Mouse (Mus musculus) limb, embryonic 14.5 days (tissue): ENCODE measurements at regions not wholly inside any gene's neighbourhood (a gene's known extent, or its start where the extent isn't known, plus 50 kb on each side); places are given as distances from the start of the nearest gene placed in this dataset.
"Not testable (repeated sequence)": the region's sequence is repeated elsewhere in the genome, so short reads cannot be mapped to it uniquely, and the experiment has no call there.

Experiments used
- ATAC-seq: fragments of 200-750 bp; cut with Nextera tagmentation; 2 replicates; pipeline ENCODE4 v1.8.0; 2017; ENCODE audit warnings: low read depth, moderate number of reproducible peaks, moderate TSS enrichment; ENCODE audit not compliant: low FRiP score
- DNase-seq: peaks from one replicate; pipeline ENCODE4 v3.0.0-alpha.2; 2015; ENCODE audit warnings: low spot score
- H3K27ac ChIP-seq: fragments of 300-500 bp; sonication (generic); replicated peaks from 2 replicates; pipeline ENCODE4 v1.5.1; 2014; ENCODE audit warnings: low read depth, mild to moderate bottlenecking, low read length, moderate library complexity, mixed read lengths
- H3K27me3 ChIP-seq: fragments of 300-500 bp; sonication (generic); 2 replicates; pipeline ENCODE4 v1.6.1; 2014; ENCODE audit warnings: low read length, mixed read lengths; ENCODE audit not compliant: control insufficient read depth, insufficient read depth
- H3K36me3 ChIP-seq: fragments of 300-500 bp; sonication (generic); 2 replicates; pipeline ENCODE4 v1.6.1; 2014; ENCODE audit warnings: mild to moderate bottlenecking, low read length, moderate library complexity, mixed read lengths; ENCODE audit not compliant: control insufficient read depth, insufficient read depth
- H3K4me1 ChIP-seq: fragments of 300-500 bp; sonication (generic); 2 replicates; pipeline ENCODE4 v1.6.1; 2014; ENCODE audit warnings: antibody characterized with exemption, low read length, mixed read lengths; ENCODE audit not compliant: control insufficient read depth, insufficient read depth
- H3K4me2 ChIP-seq: fragments of 300-500 bp; sonication (generic); replicated peaks from 2 replicates; pipeline ENCODE4 v1.6.1; 2014; ENCODE audit warnings: low read depth, mild to moderate bottlenecking, low read length, moderate library complexity; ENCODE audit not compliant: severe bottlenecking
- H3K4me3 ChIP-seq: fragments of 300-500 bp; sonication (generic); replicated peaks from 2 replicates; pipeline ENCODE4 v1.5.1; 2014; ENCODE audit warnings: low read length
- H3K9ac ChIP-seq: fragments of 300-500 bp; sonication (generic); 2 replicates; pipeline ENCODE4 v1.6.1; 2014; ENCODE audit warnings: mild to moderate bottlenecking, low read depth, low read length, moderate library complexity; ENCODE audit not compliant: severe bottlenecking
- H3K9me3 ChIP-seq: fragments of 300-500 bp; sonication (generic); 2 replicates; pipeline ENCODE4 v1.6.1; 2016; ENCODE audit warnings: low read length; ENCODE audit not compliant: control insufficient read depth
- POLR2A ChIP-seq: fragments of 200-500 bp; IDR thresholded peaks from 2 replicates; pipeline ENCODE4 v1.8.0; 2012; ENCODE audit warnings: inconsistent platforms, mild to moderate bottlenecking, moderate library complexity, borderline replicate concordance; ENCODE audit not compliant: insufficient read depth, insufficient read length; ENCODE audit errors: extremely low read depth
- WGBS: fragments of 180-500 bp; shearing (Covaris S2); extraction: QIAGEN DNeasy Blood & Tissue Kit; methylation state at CpG from one replicate; pipeline ENCODE4 v1.1.7; 2014; 5-methylcytosine and 5-hydroxymethylcytosine counted together

DNA sequence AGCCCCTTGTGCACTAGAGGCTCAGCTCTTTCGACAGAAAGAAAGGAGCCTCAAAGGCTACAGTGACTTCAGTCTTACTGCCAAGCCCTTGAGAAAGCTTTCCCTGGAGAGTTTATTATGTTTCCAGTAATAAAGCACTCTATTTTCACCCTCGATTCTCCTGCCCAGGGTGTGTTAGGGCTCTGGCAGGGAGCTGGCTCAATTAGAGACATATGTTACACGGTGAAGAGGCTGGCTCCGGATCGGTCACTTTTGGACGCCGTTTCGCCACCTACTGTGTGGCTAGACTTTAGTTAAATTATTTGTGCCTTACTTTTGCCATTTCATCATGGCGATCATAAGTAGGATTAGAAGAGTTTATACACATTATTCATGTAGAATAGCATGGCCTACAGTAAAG lies 232.7 kb upstream of the Jarid2 start:
- TF ChIP-seq POLR2A, result no peak
- 28% methylated on average over 9 of the region's 9 CpGs for WGBS
- ATAC-seq, result no peak
- Histone ChIP-seq H3K27ac (peak overlapping the region; percentile 70), H3K36me3 (no peaks in the 10 kb centered on the region), H3K9ac (no peak overlapping the region), H3K4me1 (peaks cover 43% of the 10 kb centered on the region), H3K27me3 (no peaks in the 10 kb centered on the region), H3K9me3 (no peaks in the 10 kb centered on the region), H3K4me2 (no peak overlapping the region), H3K4me3 (no peak overlapping the region)
- peak; percentile 15 for DNase-seq

DNA sequence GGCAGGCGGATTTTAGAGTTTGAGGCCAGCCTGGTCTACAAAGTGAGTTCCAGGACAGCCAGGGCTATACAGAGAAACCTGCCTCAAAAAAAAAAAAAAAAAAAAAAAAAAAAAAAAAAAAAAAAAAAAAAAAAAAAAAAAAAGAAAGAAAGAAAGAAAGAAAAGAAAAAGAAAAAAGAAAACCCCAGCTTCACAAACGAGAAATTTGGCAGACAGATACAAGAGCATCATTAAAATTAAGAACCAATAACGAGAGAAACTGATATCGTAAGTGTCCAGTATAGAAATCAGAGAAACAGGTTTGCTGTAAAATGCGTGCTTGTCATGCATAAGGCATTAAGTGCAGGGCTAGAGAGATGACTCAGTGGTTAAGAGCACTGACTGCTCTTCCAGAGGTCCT lies 228.4 kb upstream of the Jarid2 start:
- not testable (repeated sequence) for H3K4me3 ChIP-seq, H3K36me3 ChIP-seq, H3K9ac ChIP-seq, H3K27me3 ChIP-seq, H3K27ac ChIP-seq, H3K9me3 ChIP-seq, H3K4me2 ChIP-seq, ATAC-seq, DNase-seq
- WGBS, result 81% methylated on average over 5 of the region's 5 CpGs
- peaks cover 35% of the 10 kb centered on the region for H3K4me1 ChIP-seq

DNA sequence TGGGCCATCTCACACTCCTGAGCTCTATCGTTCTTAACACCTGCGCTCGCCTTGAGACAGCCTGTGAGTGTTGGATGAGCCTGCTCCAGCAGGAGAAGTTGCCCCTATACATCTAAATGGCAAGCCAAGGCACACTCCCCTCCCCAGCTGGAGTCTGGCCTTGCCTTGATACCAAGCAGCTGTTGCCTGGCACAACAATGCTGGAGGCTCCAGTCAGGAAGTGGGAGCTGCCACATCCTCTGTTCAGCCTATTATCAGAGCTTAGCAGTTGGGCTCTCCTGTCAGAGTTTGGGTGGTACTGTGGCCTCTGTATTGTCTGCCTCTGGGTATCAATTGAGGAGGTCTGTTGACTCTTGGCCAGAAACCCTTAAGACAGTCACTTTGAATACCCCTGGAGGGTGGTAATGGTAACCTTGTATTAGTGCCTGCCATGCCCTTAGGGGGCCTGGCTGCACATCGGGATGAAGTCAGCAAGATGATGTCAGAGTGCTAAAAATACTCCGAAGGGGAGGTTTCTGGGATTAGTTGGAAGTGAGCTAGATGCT lies 227.4 kb upstream of the Jarid2 start:
- H3K4me2 ChIP-seq, result no peak overlapping the region
- H3K27ac ChIP-seq, result no peak overlapping the region
- no peak for TF ChIP-seq POLR2A
- H3K36me3 ChIP-seq, result no peaks in the 10 kb centered on the region
- DNase-seq, result peak; percentile 68
- WGBS, result 49% methylated on average over 5 of the region's 5 CpGs
- H3K9me3 ChIP-seq, result no peaks in the 10 kb centered on the region
- no peak overlapping the region for H3K4me3 ChIP-seq
- no peaks in the 10 kb centered on the region for H3K27me3 ChIP-seq
- no peak overlapping the region for H3K9ac ChIP-seq
- H3K4me1 ChIP-seq, result peaks cover 26% of the 10 kb centered on the region
- ATAC-seq, result peak; percentile 65

DNA sequence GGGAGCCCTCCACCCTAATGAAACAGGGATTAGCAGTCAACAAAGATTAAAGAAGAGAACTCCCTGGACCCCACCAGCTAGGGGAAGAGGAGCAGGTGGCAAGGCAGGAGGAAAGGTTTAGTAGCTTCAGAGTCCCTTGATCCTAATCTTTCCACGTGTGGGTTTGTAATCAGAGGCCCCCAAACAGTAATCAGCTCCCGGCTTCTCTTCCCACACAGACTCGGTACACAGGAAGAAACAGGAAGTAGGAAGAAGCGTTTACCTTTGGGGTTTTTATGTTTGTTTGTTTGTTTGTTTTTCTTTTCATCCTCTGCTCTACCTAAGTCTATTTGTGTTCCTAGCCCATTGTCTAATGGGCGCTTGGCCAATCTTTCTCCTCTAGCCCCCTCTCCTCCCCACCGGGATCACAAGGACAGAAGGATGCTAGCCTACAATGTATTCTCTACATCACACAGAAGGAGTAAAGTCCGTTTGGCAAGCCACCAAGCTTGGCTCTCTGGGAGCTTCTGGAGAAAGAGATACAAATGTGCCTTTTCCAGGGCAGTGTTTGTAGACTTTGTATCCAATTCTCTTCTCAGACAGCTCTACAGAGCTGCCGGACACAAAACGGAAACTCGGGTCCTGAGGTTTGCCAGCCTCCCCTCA lies 226.5 kb upstream of the Jarid2 start:
- H3K36me3 ChIP-seq, result no peaks in the 10 kb centered on the region
- no peak for DNase-seq
- WGBS, result 60% methylated on average over 10 of the region's 10 CpGs
- no peak overlapping the region for H3K4me3 ChIP-seq
- no peak for TF ChIP-seq POLR2A
- no peak overlapping the region for H3K4me2 ChIP-seq
- no peak overlapping the region for H3K27ac ChIP-seq
- ATAC-seq, result no peak
- H3K9me3 ChIP-seq, result no peaks in the 10 kb centered on the region
- H3K4me1 ChIP-seq, result peaks cover 20% of the 10 kb centered on the region
- H3K27me3 ChIP-seq, result no peaks in the 10 kb centered on the region
- H3K9ac ChIP-seq, result no peak overlapping the region

DNA sequence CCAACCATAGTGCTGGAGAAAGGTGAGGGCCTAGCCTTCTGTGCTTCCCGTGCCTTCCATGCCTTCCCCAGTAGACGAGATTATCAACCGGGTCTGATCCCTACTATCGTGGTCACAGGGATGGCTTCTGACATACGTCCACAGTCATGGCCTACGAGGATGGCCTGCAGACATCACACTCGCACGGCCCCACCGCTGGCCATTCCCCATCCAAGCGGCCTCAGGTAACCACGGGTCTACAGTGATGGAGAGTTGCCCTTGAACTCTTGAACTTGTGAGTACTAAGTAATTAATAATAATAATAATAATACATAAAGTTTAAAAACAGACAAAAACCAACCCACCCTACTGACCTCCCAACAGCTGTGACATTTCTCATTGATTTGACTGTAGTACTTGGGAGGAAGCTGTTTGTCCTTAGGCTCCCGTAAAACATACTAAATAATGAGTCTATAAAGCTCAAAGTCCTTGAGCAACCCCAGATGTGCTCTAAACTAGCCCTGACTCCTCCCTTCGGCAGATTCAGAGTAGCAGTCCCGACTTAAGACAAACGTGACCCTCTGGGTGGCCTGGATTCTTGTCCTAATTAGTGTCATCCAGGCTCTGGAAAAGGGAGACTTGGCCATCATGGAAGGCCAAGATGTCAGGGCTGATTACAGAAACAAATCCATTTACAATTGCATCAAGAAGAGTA lies 225.9 kb upstream of the Jarid2 start:
- H3K4me3 ChIP-seq, result no peak overlapping the region
- 43% methylated on average over 15 of the region's 15 CpGs for WGBS
- ATAC-seq (no peak), DNase-seq (peak; percentile 57)
- no peak for TF ChIP-seq POLR2A
- no peak overlapping the region for H3K27ac ChIP-seq
- H3K9me3 ChIP-seq, result no peaks in the 10 kb centered on the region
- H3K9ac ChIP-seq, result no peak overlapping the region
- peaks cover 20% of the 10 kb centered on the region for H3K4me1 ChIP-seq
- H3K36me3 ChIP-seq, result no peaks in the 10 kb centered on the region
- no peaks in the 10 kb centered on the region for H3K27me3 ChIP-seq
- no peak overlapping the region for H3K4me2 ChIP-seq
